Mouse (Mus musculus): ENCODE measurements around the gene Agfg1. TPM values are rescaled to one million over a fixed set of nuclear protein-coding genes. Genes with fewer than 3 reads are reported as not detected.

The Agfg1 gene
- total RNA-seq, 2 experiments from 2014 or later = 81.8 to 88.6 TPM

GRCm38 (mm10) chr1:82820626-82821186 lies 18.6 kb upstream of the Agfg1 start:
- intact Hi-C loops (cut with DNase I) = no loop called here
- no peak for DNase-seq (ENCODE audit: low spot score in 2 of 2)

GRCm38 (mm10) chr1:82821846-82822245 lies 17.4 kb upstream of the Agfg1 start:
- no peak for DNase-seq (ENCODE audit: low spot score in 2 of 2)
- intact Hi-C loops (cut with DNase I) = no loop called here

GRCm38 (mm10) chr1:82824147-82824546 lies 15.1 kb upstream of the Agfg1 start:
- intact Hi-C loops (cut with DNase I) = no loop called here

GRCm38 (mm10) chr1:82825256-82825655 lies 14.0 kb upstream of the Agfg1 start:
- intact Hi-C loops (cut with DNase I) = no loop called here
- DNase-seq (ENCODE audit: low spot score in 2 of 2) = no peak

More at GRCm38 (mm10) chr1:82824147-82824546, 15.1 kb upstream of the Agfg1 start:
- DNase-seq (ENCODE audit: low spot score in 2 of 2) = no peak

GRCm38 (mm10) chr1:82825783-82826182 lies 13.5 kb upstream of the Agfg1 start:
- DNase-seq (ENCODE audit: low spot score in 2 of 2) = no peak
- intact Hi-C loops (cut with DNase I) = no loop called here

GRCm38 (mm10) chr1:82826911-82827310 lies 12.4 kb upstream of the Agfg1 start:
- intact Hi-C loops (cut with DNase I) = no loop called here
- DNase-seq (ENCODE audit: low spot score in 2 of 2) = no peak

- intact Hi-C loops (cut with DNase I) = no loop called here
- DNase-seq (ENCODE audit: low spot score in 2 of 2) = no peak
Measured at GRCm38 (mm10) chr1:82830771-82831170, 8.5 kb upstream of the Agfg1 start.

- intact Hi-C loops (cut with DNase I) = no loop called here
Measured at GRCm38 (mm10) chr1:82831547-82832240, 7.6 kb upstream of the Agfg1 start.

GRCm38 (mm10) chr1:82832495-82833021 lies 6.7 kb upstream of the Agfg1 start:
- no peak for DNase-seq (ENCODE audit: low spot score in 2 of 2)
- intact Hi-C loops (cut with DNase I) = no loop called here

More at GRCm38 (mm10) chr1:82831547-82832240, 7.6 kb upstream of the Agfg1 start:
- DNase-seq (ENCODE audit: low spot score in 2 of 2) = no peak

- intact Hi-C loops (cut with DNase I) = no loop called here
- no peak for DNase-seq (ENCODE audit: low spot score in 2 of 2)
Measured at GRCm38 (mm10) chr1:82833501-82833900, 5.8 kb upstream of the Agfg1 start.

GRCm38 (mm10) chr1:82834572-82834971 lies 4.7 kb upstream of the Agfg1 start:
- intact Hi-C loops (cut with DNase I) = no loop called here
- no peak for DNase-seq (ENCODE audit: low spot score in 2 of 2)

GRCm38 (mm10) chr1:82836342-82837217 lies 2.7 kb upstream of the Agfg1 start:
- DNase-seq (ENCODE audit: low spot score in 2 of 2) = peak in 1 of 2 experiments; percentile 28
- intact Hi-C loops (cut with DNase I) = loop anchor here (5.0 kb wide), 1 partner anchor 151 kb away; no protein-coding TSS in a partner anchor

- intact Hi-C loops (cut with DNase I) = loop anchor here (5.0 kb wide), 1 partner anchor 150 kb away; no protein-coding TSS in a partner anchor
- no peak for DNase-seq (ENCODE audit: low spot score in 2 of 2)
Measured at GRCm38 (mm10) chr1:82837579-82837978, 1.7 kb upstream of the Agfg1 start.

GRCm38 (mm10) chr1:82838469-82839295 lies 601 bp upstream of the Agfg1 start:
- no peak for DNase-seq (ENCODE audit: low spot score in 2 of 2)
- intact Hi-C loops (cut with DNase I) = loop anchor here (2.0 to 5.0 kb wide), 3 partner anchors 34 to 149 kb away; no protein-coding TSS in a partner anchor

- no peak for DNase-seq (ENCODE audit: low spot score in 2 of 2)
- intact Hi-C loops (cut with DNase I) = loop anchor here (2.0 to 5.0 kb wide), 3 partner anchors 35 to 147 kb away; no protein-coding TSS in a partner anchor
Measured at GRCm38 (mm10) chr1:82839614-82840421, 535 bp downstream of the Agfg1 start.

GRCm38 (mm10) chr1:82855729-82856128 lies 16.4 kb downstream of the Agfg1 start:
- DNase-seq (ENCODE audit: low spot score in 2 of 2) = no peak
- intact Hi-C loops (cut with DNase I) = no loop called here

- DNase-seq (ENCODE audit: low spot score in 2 of 2) = no peak
- intact Hi-C loops (cut with DNase I) = no loop called here
Measured at GRCm38 (mm10) chr1:82858236-82858635, 19.0 kb downstream of the Agfg1 start.

GRCm38 (mm10) chr1:82860391-82860790 lies 21.1 kb downstream of the Agfg1 start:
- intact Hi-C loops (cut with DNase I) = no loop called here

More at GRCm38 (mm10) chr1:82860391-82860790, 21.1 kb downstream of the Agfg1 start:
- DNase-seq (ENCODE audit: low spot score in 2 of 2) = no peak
